Mouse (Mus musculus): ENCODE results near the gene Cacna1e. TPM values are rescaled to one million over a fixed set of nuclear protein-coding genes. Genes with fewer than 3 reads are reported as not detected.

Gene Cacna1e
- polyA plus RNA-seq, 1 experiment from 2014 or later: 1.4 TPM

DNA sequence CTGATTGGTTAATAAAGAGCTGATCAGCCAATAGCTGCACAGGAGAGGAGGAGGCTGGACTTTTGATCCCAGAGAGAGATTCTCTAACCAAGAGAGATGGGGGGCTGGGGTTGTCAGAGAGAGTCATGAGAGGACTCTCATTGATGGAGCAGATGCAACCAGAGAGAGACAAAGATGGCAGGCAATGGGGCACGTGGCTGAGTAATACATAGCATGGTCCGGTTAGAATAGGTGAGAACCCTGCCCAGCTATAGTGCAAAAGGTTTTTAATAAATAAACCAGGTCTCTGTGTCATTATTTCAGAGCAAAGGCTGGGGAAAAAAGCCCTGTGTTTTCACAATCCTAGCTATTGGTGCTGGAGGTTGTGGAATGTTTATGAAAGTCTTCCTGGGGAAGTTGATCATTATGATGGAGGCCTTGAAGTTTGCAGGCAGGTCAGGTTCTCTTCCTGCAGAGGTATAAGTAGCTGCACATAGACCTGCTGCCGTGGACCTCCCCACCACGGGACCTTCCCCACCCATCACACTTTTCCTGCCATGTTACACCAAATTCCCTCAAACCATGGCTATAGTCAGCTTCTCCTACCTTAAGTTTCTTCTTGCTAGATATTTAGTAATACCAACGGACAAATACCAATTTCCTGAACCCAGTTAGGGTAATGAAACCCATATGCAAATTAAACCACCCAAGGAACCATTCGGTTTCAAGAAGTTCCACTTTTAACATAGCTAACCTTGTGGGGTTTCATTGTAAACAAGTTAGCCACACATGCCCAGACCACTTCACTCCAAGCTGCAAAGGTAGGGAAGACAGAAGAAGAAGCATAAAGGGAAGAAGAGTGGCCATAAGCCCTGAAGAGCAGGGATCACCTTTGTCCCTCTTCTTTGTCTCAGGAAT lies 35.4 kb downstream of the Cacna1e start:
- Histone ChIP-seq H3K9ac (ENCODE audit: low read length) (no peak overlapping the region), H3K27me3 (ENCODE audit: control insufficient read depth, insufficient read depth, low read length) (no peaks in the 10 kb centered on the region), H3K36me3 (ENCODE audit: control insufficient read depth, insufficient read depth, low read length) (no peaks in the 10 kb centered on the region), H3K4me2 (ENCODE audit: low read depth, low read length, severe bottlenecking) (no peak overlapping the region), H3K4me3 (ENCODE audit: low read depth, low read length) (no peak overlapping the region), H3K27ac (ENCODE audit: low read depth, low read length) (no peak overlapping the region), H3K4me1 (replicated peaks; ENCODE audit: control insufficient read depth, insufficient read depth, low read length) (no peaks in the 10 kb centered on the region), H3K9me3 (ENCODE audit: control insufficient read depth, low read length) (no peaks in the 10 kb centered on the region)
- DNase-seq (ENCODE audit: low spot score): no peak
- no peak for ATAC-seq (replicated peaks; ENCODE audit: low FRiP score)
- 86% methylated on average over 6 of the region's 6 CpGs for WGBS

DNA sequence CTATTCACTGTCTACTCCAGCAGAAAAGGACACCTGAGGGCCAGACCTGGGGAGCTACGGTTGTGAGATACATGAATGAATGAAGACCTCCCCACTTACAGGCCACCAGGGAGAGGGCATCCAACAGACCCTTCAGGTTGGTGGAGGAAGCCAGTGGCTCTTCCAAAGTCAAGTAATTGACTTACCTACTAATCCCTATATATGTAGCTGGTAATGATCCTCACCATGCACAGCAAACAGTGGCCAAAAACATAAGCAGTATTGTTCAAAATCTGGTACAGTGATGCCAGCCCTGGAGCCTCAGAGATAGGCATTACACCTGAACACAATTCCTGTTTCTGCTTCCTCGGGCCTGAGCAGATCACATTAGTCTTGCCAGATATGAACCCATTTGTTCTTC lies 37.4 kb downstream of the Cacna1e start:
- no peak overlapping the region for H3K4me3 ChIP-seq (ENCODE audit: low read depth, low read length)
- WGBS: 94% methylated on average over 2 of the region's 2 CpGs
- ATAC-seq (replicated peaks; ENCODE audit: low FRiP score): no peak
- no peak for DNase-seq (ENCODE audit: low spot score)
- no peaks in the 10 kb centered on the region for H3K36me3 ChIP-seq (ENCODE audit: control insufficient read depth, insufficient read depth, low read length)
- no peaks in the 10 kb centered on the region for H3K9me3 ChIP-seq (ENCODE audit: control insufficient read depth, low read length)
- no peak overlapping the region for H3K27ac ChIP-seq (ENCODE audit: low read depth, low read length)
- no peaks in the 10 kb centered on the region for H3K27me3 ChIP-seq (ENCODE audit: control insufficient read depth, insufficient read depth, low read length)
- no peak overlapping the region for H3K4me2 ChIP-seq (ENCODE audit: low read depth, low read length, severe bottlenecking)
- peaks cover 2% of the 10 kb centered on the region; the same call in 1 of the 2 replicates for H3K4me1 ChIP-seq (replicated peaks; ENCODE audit: control insufficient read depth, insufficient read depth, low read length)
- no peak overlapping the region for H3K9ac ChIP-seq (ENCODE audit: low read length)

DNA sequence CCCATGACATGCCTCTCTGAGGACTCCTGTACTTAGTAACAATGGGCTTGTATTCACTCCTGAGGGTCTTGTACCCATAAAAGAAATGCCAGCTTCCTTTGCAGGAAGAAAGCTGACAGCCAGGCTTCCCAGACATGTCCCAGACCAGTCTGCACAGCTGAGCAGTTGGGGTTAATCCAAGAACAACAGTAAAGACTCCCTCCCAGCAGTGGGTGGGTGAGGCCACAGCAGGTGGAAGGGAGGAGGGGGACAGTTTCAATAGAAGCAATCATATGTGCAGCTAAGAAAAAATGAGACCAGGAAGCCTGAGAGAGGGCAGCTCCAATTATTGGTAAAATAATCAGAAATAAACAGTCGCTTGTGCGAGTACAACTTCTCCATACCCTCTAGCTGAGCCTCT lies 40.9 kb downstream of the Cacna1e start:
- Histone ChIP-seq H3K4me2 (ENCODE audit: low read depth, low read length, severe bottlenecking) (no peak overlapping the region), H3K27me3 (ENCODE audit: control insufficient read depth, insufficient read depth, low read length) (no peaks in the 10 kb centered on the region), H3K4me1 (replicated peaks; ENCODE audit: control insufficient read depth, insufficient read depth, low read length) (peaks cover 2% of the 10 kb centered on the region; the same call in 1 of the 2 replicates), H3K9ac (ENCODE audit: low read length) (no peak overlapping the region), H3K36me3 (ENCODE audit: control insufficient read depth, insufficient read depth, low read length) (no peaks in the 10 kb centered on the region), H3K27ac (ENCODE audit: low read depth, low read length) (no peak overlapping the region), H3K4me3 (ENCODE audit: low read depth, low read length) (no peak overlapping the region), H3K9me3 (ENCODE audit: control insufficient read depth, low read length) (no peaks in the 10 kb centered on the region)
- WGBS: 69% methylated on average over 2 of the region's 2 CpGs
- DNase-seq (ENCODE audit: low spot score) (no peak), ATAC-seq (replicated peaks; ENCODE audit: low FRiP score) (no peak)

DNA sequence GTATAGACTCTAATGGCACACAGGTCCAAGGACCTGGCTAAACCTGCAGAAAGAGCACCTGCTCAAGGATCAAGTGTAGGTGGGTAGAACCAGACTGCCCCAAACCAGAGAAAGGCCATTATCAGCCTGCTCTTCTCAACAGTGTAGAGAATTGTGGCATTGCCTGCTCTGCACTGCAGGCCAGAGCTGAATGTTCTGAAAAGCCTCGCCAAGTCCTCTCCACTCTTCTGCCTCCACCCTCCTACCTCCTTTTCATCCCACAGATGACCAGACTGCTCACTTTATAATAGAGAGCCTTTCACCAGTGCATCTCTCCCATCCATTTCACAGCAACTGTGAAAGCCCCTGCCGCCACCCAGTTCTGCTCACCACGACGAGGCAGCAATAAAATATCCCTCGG lies 42.0 kb downstream of the Cacna1e start:
- H3K27me3 ChIP-seq (ENCODE audit: control insufficient read depth, insufficient read depth, low read length): no peaks in the 10 kb centered on the region
- H3K4me1 ChIP-seq (replicated peaks; ENCODE audit: control insufficient read depth, insufficient read depth, low read length): peaks cover 2% of the 10 kb centered on the region; the same call in 1 of the 2 replicates
- H3K4me2 ChIP-seq (ENCODE audit: low read depth, low read length, severe bottlenecking): no peak overlapping the region
- no peak overlapping the region for H3K27ac ChIP-seq (ENCODE audit: low read depth, low read length)
- ATAC-seq (replicated peaks; ENCODE audit: low FRiP score) (no peak), DNase-seq (ENCODE audit: low spot score) (no peak)
- H3K9me3 ChIP-seq (ENCODE audit: control insufficient read depth, low read length): no peaks in the 10 kb centered on the region
- 85% methylated on average over 5 of the region's 5 CpGs for WGBS
- H3K9ac ChIP-seq (ENCODE audit: low read length): no peak overlapping the region
- H3K4me3 ChIP-seq (ENCODE audit: low read depth, low read length): no peak overlapping the region
- H3K36me3 ChIP-seq (ENCODE audit: control insufficient read depth, insufficient read depth, low read length): no peaks in the 10 kb centered on the region

DNA sequence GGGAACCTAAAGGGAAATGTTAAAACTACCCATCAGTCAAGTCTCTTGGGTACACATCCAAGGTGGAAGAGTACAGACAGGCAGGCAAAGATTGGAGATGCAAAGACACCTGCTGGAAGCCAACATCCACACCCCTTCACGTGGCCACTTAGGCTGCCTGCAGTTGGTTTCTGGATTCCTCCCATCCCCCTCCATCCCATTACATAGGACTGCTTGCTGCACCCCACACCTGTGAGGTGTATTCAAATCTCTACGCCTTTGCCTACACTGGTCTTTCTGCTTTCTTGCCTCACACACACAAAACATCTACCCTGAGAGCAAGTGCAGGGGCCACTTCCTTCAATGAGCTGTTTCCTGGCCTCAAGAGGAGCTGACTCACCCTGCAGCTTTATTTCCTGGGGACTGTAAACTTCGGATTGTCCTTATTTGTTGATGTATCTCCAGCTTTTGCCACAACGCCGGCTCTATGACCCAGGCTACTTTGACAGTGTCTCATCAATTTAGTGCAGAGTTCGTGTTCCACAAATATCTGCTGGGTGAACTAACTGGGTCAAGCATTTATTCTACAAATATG lies 43.2 kb downstream of the Cacna1e start:
- WGBS: 79% methylated on average over 6 of the region's 6 CpGs
- Histone ChIP-seq H3K36me3 (ENCODE audit: control insufficient read depth, insufficient read depth, low read length) (no peaks in the 10 kb centered on the region), H3K4me3 (ENCODE audit: low read depth, low read length) (no peak overlapping the region), H3K27me3 (ENCODE audit: control insufficient read depth, insufficient read depth, low read length) (no peaks in the 10 kb centered on the region), H3K4me2 (ENCODE audit: low read depth, low read length, severe bottlenecking) (no peak overlapping the region), H3K9ac (ENCODE audit: low read length) (no peak overlapping the region), H3K4me1 (replicated peaks; ENCODE audit: control insufficient read depth, insufficient read depth, low read length) (peaks cover 2% of the 10 kb centered on the region; the same call in 1 of the 2 replicates), H3K9me3 (ENCODE audit: control insufficient read depth, low read length) (no peaks in the 10 kb centered on the region), H3K27ac (ENCODE audit: low read depth, low read length) (no peak overlapping the region)
- ATAC-seq (replicated peaks; ENCODE audit: low FRiP score) (no peak), DNase-seq (ENCODE audit: low spot score) (no peak)

DNA sequence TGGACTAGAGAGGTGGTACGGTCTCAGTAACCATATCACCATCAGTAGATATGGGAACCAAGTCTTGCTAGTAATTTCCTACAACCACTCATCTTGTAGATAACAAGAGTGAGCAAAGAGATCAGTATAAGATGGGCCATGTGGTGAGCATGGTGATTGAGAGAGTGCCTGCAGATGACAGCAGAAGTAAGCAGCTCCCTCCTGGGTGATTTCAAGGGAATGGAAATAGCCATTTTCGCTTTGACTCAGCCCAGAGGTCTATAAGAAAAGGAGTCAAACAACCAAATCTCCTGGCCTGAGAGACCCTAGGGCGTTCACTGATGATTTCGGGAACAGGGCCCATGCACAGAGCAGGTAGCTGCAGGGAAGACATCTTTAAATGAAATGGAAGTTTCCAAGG lies 45.0 kb downstream of the Cacna1e start:
- Histone ChIP-seq H3K9me3 (ENCODE audit: control insufficient read depth, low read length) (no peaks in the 10 kb centered on the region), H3K9ac (ENCODE audit: low read length) (no peak overlapping the region), H3K27me3 (ENCODE audit: control insufficient read depth, insufficient read depth, low read length) (no peaks in the 10 kb centered on the region), H3K4me2 (ENCODE audit: low read depth, low read length, severe bottlenecking) (no peak overlapping the region), H3K4me1 (replicated peaks; ENCODE audit: control insufficient read depth, insufficient read depth, low read length) (peaks cover 2% of the 10 kb centered on the region; the same call in 1 of the 2 replicates), H3K36me3 (ENCODE audit: control insufficient read depth, insufficient read depth, low read length) (no peaks in the 10 kb centered on the region), H3K4me3 (ENCODE audit: low read depth, low read length) (no peak overlapping the region), H3K27ac (ENCODE audit: low read depth, low read length) (no peak overlapping the region)
- 86% methylated on average over 4 of the region's 4 CpGs for WGBS
- ATAC-seq (replicated peaks; ENCODE audit: low FRiP score): no peak
- no peak for DNase-seq (ENCODE audit: low spot score)

DNA sequence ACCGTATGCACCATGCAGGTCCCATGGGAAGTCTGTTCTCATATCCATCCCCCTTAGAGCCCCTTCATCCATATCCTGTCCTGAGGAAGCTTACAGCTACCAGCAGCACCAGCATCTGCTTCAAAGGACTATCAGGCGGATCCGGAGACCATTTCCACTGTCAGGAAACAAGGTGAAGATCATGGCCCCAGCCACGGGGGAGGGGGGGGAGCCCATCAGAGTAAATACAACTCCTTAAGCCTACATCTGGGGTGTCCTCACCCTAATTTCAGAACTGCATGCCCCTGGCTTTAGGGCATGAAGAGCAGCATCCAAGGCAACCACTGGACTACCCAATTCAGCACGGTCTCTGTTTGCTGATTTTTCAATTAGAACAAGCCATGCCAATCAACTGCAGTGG lies 47.8 kb downstream of the Cacna1e start:
- H3K9me3 ChIP-seq (ENCODE audit: control insufficient read depth, low read length): no peaks in the 10 kb centered on the region
- no peaks in the 10 kb centered on the region for H3K27me3 ChIP-seq (ENCODE audit: control insufficient read depth, insufficient read depth, low read length)
- no peak overlapping the region for H3K4me3 ChIP-seq (ENCODE audit: low read depth, low read length)
- no peak overlapping the region for H3K4me2 ChIP-seq (ENCODE audit: low read depth, low read length, severe bottlenecking)
- no peaks in the 10 kb centered on the region for H3K36me3 ChIP-seq (ENCODE audit: control insufficient read depth, insufficient read depth, low read length)
- DNase-seq (ENCODE audit: low spot score) (no peak), ATAC-seq (replicated peaks; ENCODE audit: low FRiP score) (no peak)
- H3K9ac ChIP-seq (ENCODE audit: low read length): no peak overlapping the region
- H3K4me1 ChIP-seq (replicated peaks; ENCODE audit: control insufficient read depth, insufficient read depth, low read length): no peaks in the 10 kb centered on the region; the same call in 1 of the 2 replicates
- no peak overlapping the region for H3K27ac ChIP-seq (ENCODE audit: low read depth, low read length)
- WGBS: 87% methylated on average over 5 of the region's 5 CpGs

DNA sequence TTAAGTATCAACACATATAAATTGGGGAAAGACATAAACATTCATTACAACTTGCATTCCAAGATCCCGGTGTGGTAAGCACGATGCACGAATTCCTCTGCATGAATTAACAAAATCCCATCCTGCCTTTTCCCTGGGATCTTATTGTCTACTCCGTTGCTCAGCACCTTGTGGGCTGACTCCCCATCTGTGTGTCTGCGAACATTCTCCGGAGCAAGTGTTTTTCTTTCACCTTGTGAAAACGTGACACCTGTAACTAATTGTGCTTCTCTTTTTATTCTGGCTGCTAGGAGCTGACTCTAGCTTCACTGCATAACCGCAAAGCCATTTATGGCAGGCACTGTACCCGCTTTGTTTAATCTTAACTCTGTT lies 52.1 kb downstream of the Cacna1e start:
- Histone ChIP-seq H3K4me2 (ENCODE audit: low read depth, low read length, severe bottlenecking) (no peak overlapping the region), H3K36me3 (ENCODE audit: control insufficient read depth, insufficient read depth, low read length) (no peaks in the 10 kb centered on the region), H3K4me3 (ENCODE audit: low read depth, low read length) (no peak overlapping the region), H3K9ac (ENCODE audit: low read length) (no peak overlapping the region), H3K9me3 (ENCODE audit: control insufficient read depth, low read length) (no peaks in the 10 kb centered on the region), H3K27me3 (ENCODE audit: control insufficient read depth, insufficient read depth, low read length) (no peaks in the 10 kb centered on the region), H3K4me1 (replicated peaks; ENCODE audit: control insufficient read depth, insufficient read depth, low read length) (no peaks in the 10 kb centered on the region; the same call in 1 of the 2 replicates), H3K27ac (ENCODE audit: low read depth, low read length) (no peak overlapping the region)
- DNase-seq (ENCODE audit: low spot score) (no peak), ATAC-seq (replicated peaks; ENCODE audit: low FRiP score) (no peak)
- 82% methylated on average over 9 of the region's 9 CpGs for WGBS

All from forebrain, embryonic 11.5 days (tissue).